Mouse (Mus musculus) gastrocnemius, postnatal 14 days (tissue): ENCODE results near the gene Eif4a3. TPM values are rescaled to one million over a fixed set of nuclear protein-coding genes. Genes with fewer than 3 reads are reported as not detected.

ENCODE experiments used
- DNase-seq: peaks from one replicate; pipeline ENCODE4 v3.0.0; 2021; ENCODE audit warnings: mixed read lengths
- intact Hi-C: fragments of 180-260 bp; cut with DNase I; formaldehyde crosslinking; loops from one replicate; pipeline ENCODE4 v1.15.1; 2025; ENCODE audit warnings: low total_unique reads
- long read RNA-seq, 2 experiments: library from polyadenylated mRNA; stranded (forward); transcript quantifications; one replicate each; pipeline ENCODE4 v2.0.0; 2021
- total RNA-seq, 2 experiments: library from RNA; stranded (reverse); gene quantifications; 2 replicates each; pipeline ENCODE4 v1.2.3; 2021

Eif4a3 gene
- 10 to 100 TPM; 43.8 to 52.4 TPM for total RNA-seq
- long read RNA-seq, experiment 1, transcript Eif4a3-201 (12 exons, 1,509 nt) = major isoform, 85 of 89 reads
- long read RNA-seq, experiment 1, partial matches to known transcripts = 3 of 89 reads
- long read RNA-seq, experiment 1, other reads (novel, unspliced or antisense) = 1 of 89 reads
- long read RNA-seq, experiment 2, transcript Eif4a3-201 (12 exons, 1,509 nt) = major isoform, 88 of 100 reads
- long read RNA-seq, experiment 2, partial matches to known transcripts = 11 of 100 reads
- long read RNA-seq, experiment 2, other reads (novel, unspliced or antisense) = 1 of 100 reads

DNA sequence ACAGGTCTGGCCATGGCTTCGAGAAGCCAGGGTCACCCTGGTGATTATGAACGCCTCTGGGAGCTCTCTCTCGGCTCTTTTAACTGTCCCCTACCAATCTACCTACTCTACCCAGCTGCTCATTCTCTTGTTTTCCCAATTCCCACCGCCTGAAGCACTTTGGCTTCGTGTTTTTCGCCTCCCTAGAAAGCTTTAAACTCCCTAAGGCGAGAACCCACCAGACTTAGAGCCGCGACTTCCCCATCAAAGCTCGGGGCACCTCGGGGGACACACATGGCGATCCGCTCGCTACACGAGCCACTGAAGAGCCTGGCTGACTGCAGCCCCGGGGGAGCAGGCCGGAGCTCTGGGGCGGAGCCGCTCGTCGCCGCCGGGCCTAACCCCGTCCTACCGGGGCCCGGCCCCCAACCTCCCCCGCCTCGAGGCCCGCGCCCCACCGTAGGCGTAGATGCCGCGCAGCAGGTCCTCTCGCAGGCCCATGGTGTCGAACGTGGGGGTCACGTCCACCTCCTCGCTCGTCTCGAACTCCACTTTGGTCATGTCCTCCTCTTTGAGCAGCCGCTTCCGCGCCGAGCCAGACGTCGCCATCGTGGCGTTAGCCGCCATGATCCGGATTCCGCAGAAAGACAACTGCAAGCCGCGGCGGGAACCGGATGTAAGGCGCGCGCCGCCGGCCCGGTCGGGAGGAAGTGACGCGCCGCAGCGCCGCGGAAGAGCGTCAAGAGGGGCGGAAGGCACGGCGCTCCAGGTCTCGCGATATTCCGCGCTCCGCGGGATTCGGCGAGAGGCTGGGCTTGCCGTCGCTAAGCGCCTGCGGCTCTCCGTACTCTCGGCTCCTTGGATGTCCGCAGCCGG is at the start of gene Eif4a3:
Eif4a3 (minus strand) TSS at position 699 of the 855 bp plus-strand sequence.
- DNase-seq = peak; percentile 96
- intact Hi-C loops = loop anchor here (10.0 kb wide), 1 partner anchor 55 kb away; the partner anchor contains the start of genes Sgsh and Slc26a11

GRCm38 (mm10) chr11:119347125-119347524 is 47.2 kb upstream of the Eif4a3 start:
- intact Hi-C loops = no loop called here
- no peak for DNase-seq

- intact Hi-C loops = no loop called here
- no peak for DNase-seq
These were observed 45.0 kb upstream of the Eif4a3 start for GRCm38 (mm10) chr11:119344865-119345264.

- intact Hi-C loops = no loop called here
- DNase-seq = no peak
These were observed 44.3 kb upstream of the Eif4a3 start for GRCm38 (mm10) chr11:119344178-119344577.

DNA sequence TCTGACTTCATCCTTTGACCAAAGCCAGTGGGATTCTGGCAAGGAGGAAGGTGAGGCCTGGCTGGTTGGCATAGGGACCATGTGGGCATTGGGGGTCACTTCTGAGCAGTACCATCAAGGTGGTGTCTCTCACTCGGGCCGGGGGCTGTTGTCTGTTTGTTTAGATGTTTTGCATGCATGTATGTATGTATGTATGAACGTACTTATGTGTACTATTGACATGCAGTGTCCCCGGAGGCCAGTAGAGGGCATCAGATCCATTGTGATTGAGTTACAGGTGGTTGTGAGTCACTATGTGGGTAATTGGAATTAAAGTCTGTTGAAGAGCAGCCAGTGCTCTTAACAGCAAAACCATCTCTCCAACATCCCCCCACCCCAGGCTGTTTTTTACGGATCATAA is 39.7 kb upstream of the Eif4a3 start:
- intact Hi-C loops = no loop called here

DNA sequence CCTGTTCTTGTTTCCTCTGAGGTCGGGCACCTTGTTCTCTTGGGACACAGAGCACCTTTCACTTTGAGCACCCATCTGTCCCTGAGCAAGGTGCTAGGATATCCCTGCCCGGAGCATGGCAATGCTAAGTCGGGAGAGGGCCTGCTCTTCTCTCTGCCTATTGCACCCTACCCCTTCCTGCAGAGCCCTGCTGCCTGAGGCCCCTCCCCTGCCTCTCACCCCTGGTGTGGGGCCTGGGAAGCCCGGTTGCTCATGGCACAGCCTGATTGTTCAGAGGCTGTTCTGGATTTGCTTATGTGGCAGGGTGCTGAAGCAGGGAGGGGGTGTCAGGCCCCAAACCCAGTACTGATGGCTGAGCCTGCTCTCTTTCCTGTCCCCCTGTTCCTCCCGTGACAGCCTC is 39.3 kb upstream of the Eif4a3 start:
- DNase-seq = no peak
- intact Hi-C loops = no loop called here

More for the DNA sequence above, 39.7 kb upstream of the Eif4a3 start:
- DNase-seq = peak; percentile 56

DNA sequence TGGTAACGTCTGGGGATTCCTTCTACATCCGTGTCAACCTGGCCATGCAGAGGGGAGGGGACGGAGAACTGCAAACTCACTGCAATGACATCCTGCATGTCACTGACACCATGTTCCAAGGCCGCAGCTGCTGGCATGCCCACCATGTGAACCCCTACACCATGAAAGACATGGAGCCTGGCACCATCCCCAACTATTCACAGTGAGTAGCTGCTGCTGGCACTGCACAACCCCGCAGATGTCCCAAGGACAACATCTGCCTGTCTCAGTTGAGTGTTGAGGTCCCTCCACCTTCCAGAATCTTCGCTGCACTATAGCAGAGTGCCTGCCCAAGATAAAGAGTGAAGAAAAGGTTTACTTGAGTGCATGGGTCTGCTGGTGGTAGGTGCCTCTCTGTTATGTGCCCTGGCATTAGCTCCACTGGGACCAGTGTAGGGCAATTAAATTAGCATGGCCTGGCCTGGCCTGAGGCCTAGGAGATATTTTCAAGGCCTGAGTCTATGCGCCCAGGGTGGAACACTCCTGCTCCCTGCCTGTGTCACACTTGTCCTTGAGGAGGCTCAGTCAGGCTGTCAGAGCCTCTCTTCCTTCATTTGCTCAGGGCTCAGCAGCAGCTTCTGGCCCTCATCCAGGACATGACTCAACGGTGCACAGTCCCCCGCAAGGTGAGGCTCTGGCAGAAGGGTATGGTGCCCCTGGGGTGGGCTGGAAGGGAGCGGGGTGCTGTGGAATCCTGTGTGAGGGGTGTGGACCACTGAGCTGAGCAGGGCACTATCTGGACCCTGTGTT is 38.6 kb upstream of the Eif4a3 start:
- DNase-seq = no peak
- intact Hi-C loops = no loop called here

DNA sequence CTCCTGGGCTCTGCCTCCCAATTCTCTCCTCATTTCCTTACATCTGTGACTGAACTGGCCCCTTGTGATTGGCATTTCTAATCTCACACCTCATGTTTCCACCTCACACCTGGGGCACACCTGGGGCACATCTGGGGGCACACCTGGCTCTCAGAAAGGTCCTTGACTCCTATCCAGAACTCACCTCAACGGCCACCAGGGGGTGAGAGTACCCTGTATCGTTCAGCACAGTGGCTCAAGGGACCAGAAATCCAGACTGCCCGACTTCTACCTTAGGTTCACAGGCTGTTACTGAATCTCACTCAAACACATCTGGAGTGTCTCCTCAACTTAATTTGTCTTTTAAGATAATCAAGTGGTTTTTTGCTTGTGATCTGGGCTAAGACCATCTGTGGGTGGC is 32.1 kb upstream of the Eif4a3 start:
- DNase-seq = no peak
- intact Hi-C loops = no loop called here

GRCm38 (mm10) chr11:119330592-119330991 is 30.7 kb upstream of the Eif4a3 start:
- DNase-seq = no peak
- intact Hi-C loops = no loop called here

GRCm38 (mm10) chr11:119325068-119325467 is 25.2 kb upstream of the Eif4a3 start:
- intact Hi-C loops = no loop called here
- DNase-seq = no peak

DNA sequence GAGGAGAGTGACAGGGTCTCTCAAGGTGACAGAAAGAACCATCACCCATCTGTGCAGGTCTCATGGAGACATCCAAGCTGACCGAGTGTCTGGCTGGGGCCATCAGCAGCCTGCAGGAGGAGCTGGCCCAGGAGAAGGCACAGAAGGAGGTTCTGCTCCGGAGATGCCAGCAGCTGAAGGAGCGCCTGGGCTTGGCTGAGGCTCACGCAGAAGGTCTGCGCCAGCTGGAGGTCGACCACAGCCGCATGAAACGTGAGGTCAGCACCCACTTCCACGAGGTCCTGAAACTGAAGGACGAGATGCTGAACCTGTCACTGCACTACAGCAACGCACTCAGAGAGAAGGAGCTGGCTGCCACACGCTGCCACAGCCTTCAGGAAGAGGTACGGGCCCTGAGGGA is 22.6 kb upstream of the Eif4a3 start:
- intact Hi-C loops = no loop called here
- no peak for DNase-seq

GRCm38 (mm10) chr11:119316720-119317119 is 16.8 kb upstream of the Eif4a3 start:
- intact Hi-C loops = no loop called here
- DNase-seq = peak; percentile 62

- intact Hi-C loops = no loop called here
- peak; percentile 32 for DNase-seq
These were observed 14.5 kb upstream of the Eif4a3 start for GRCm38 (mm10) chr11:119314252-119314936.

DNA sequence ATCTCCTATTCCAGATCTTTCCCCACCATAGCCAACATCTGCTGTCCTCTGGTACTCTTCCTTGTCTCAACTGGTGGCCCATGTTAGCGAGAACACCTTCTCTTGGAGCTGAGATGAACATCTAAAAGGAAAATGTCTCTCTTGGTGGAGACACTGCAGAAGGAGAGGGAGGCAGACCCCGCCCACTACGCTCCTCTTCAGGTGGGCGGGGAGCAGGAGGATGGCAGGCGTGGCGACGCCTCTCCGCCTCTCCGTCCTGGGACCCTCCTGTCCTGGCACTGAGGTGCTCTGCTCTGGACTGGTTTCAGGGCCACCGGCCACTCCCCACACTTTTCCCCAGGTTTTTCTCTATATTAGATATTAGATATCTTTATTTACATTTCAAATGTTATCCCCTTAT is 10.7 kb upstream of the Eif4a3 start:
- DNase-seq = no peak
- intact Hi-C loops = no loop called here

DNA sequence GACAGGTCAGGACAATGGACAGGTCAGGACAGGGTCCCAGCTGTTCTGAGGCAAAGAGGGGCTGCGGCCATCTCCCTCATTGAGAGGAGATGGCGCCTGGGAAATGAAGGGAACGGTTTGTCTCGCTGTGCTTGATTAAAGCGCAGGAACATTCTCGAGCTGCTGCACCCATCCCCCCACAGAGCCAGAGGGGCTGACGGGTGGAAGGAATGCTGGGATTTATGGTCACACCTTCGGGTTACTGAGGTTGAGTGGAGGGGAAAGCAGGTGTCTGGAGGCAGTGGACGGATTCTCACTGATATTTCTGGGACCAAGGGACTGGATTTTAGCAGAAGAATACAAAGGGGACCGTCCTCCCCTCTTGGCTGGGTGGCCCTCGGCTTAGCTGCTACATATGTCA is 8.0 kb upstream of the Eif4a3 start:
- intact Hi-C loops = loop anchor here (10.0 kb wide), 1 partner anchor 47 kb away; the partner anchor contains the start of genes Sgsh and Slc26a11

DNA sequence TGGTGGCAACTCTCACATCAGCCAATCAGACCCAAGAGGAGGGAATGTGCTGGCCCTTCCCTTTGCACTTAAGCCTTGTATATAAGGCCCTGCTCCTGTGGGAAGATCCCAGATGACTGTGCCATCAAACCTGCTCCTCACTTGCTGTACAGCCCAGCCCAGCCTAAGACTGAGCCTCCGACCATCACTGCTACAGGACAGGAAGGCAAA is 7.7 kb upstream of the Eif4a3 start, which contains the start of gene Card14:
Card14 (plus strand) TSS at position 111 of the 210 bp plus-strand sequence.
- intact Hi-C loops = loop anchor here (10.0 kb wide), 1 partner anchor 47 kb away; the partner anchor contains the start of genes Sgsh and Slc26a11
- DNase-seq = no peak

More for the DNA sequence above, 8.0 kb upstream of the Eif4a3 start:
- DNase-seq = no peak

GRCm38 (mm10) chr11:119306762-119307657 is 7.1 kb upstream of the Eif4a3 start:
- intact Hi-C loops = loop anchor here (10.0 kb wide), 1 partner anchor 48 kb away; the partner anchor contains the start of genes Sgsh and Slc26a11

More at GRCm38 (mm10) chr11:119306762-119307657, 7.1 kb upstream of the Eif4a3 start:
- DNase-seq = no peak
